Mouse (Mus musculus) thymus, postnatal 10 days (tissue): ENCODE measurements at regions not wholly inside any gene's neighbourhood (a gene's known extent, or its start where the extent isn't known, plus 50 kb on each side); places are given as distances from the start of the nearest gene placed in this dataset.

ENCODE experiments used
- DNase-seq, 2 experiments: peaks; one replicate each; pipeline ENCODE4 v3.0.0; 2021; ENCODE audit warnings: low spot score in 2 of 2

- DNase-seq, result no peak
Observed at GRCm38 (mm10) chr4:31493087-31493511, 470.8 kb upstream of the Map3k7 start.

- no peak for DNase-seq
Observed at GRCm38 (mm10) chr4:31499888-31500287, 464.0 kb upstream of the Map3k7 start.

GRCm38 (mm10) chr4:31500432-31500831, 463.5 kb upstream of the Map3k7 start:
- DNase-seq, result no peak

GRCm38 (mm10) chr4:31525638-31526207, 438.2 kb upstream of the Map3k7 start:
- DNase-seq, result no peak

GRCm38 (mm10) chr4:31536811-31537210, 427.1 kb upstream of the Map3k7 start:
- DNase-seq, result no peak

- DNase-seq, result no peak
Observed at GRCm38 (mm10) chr4:31553780-31554394, 410.0 kb upstream of the Map3k7 start.

DNA sequence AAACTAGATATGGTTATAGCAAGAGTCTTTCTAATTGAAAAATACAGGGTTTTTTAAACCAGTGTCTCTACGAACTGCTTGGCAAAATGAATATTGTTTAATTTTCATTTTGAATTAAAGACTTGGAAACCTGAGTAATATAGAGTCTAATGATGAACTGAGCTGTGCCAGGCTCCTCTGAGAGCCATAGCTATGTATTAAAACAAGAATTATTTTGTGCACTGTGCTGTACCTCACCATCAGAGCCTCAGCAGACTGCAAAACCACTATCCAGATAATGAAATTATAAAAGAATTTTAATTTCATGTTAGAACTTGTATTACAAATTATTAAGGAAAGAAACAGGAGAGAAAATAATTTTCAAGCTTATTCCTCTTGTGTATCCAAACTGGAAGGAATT, 408.8 kb upstream of the Map3k7 start:
- DNase-seq, result no peak

GRCm38 (mm10) chr4:31557261-31557660, 406.6 kb upstream of the Map3k7 start:
- no peak for DNase-seq

DNA sequence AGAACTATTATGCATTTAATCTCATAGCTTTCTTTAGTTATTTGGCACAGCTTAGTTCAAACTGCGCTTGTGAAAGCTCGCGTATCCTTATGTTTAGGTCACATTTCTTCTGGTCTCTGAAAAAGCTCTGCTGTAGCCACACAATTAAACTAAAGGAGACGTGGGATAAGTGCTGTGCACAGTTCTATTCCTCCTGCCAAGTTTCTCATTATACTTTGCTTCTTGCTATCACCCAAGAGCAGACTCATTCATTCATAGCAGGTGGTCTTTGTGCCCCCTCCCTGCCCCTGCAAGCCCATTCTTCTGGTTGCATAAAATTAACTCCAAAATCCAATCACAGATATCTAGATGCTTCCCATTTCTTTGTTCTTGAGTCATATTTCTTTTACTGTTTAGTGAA, 403.6 kb upstream of the Map3k7 start:
- DNase-seq, result no peak

DNA sequence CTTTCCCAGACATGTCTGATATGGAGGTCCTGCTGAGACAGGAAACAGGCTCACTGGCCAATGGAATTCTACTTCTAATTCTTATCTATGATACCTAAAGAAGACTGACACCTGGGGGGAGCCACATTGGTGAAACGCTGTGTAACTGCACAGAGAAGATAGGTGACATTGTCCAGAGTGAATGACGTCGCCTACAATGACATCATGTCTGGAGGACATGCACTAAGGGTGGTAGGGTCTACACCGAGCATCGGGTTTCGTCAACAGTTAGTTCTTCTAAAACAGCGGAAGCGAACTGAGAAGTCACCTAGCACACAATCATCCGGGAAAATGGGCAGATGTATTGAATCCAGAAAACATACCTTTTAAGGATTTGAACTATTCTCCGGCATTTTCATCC, 402.7 kb upstream of the Map3k7 start:
- no peak for DNase-seq

DNA sequence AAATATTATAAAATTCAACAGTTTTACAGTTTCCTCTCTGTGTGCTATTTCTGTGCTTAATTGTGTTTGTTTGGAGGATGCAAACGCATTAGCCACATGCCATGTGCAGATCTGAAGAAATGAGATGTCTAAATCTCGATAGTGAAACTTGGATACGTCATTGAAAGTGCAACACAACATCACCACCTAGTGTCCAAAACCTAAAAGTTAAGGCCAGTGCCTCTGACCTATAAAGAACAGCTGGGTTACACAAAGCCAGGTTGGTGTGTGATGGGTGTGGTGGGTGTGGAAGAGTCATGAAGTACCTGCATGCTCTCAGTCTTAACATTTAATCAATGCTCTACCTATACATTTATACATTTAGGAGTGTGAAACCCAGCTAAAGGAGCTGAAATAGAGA, 402.1 kb upstream of the Map3k7 start:
- DNase-seq, result no peak

DNA sequence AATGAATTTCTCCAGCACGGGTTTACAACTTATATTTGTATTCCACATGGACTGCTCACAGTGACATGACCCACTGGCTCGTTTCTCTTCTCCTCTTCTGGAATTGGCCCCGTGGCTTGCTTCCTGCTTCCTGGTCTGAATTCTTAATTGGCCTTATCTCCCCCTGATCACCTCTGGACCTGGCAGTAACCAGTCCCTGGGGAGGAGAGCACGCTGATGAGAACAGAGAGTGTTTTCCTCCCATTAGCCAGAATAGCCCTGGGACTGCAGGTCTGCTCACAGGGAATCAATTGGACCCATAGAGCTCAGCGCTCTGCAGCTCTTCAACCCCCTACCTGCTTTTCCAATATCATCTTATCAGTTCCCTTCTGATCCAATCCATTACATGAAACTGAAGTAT, 397.7 kb upstream of the Map3k7 start:
- no peak for DNase-seq

GRCm38 (mm10) chr4:31566834-31567233, 397.1 kb upstream of the Map3k7 start:
- no peak for DNase-seq

GRCm38 (mm10) chr4:31569687-31570086, 394.2 kb upstream of the Map3k7 start:
- no peak for DNase-seq

DNA sequence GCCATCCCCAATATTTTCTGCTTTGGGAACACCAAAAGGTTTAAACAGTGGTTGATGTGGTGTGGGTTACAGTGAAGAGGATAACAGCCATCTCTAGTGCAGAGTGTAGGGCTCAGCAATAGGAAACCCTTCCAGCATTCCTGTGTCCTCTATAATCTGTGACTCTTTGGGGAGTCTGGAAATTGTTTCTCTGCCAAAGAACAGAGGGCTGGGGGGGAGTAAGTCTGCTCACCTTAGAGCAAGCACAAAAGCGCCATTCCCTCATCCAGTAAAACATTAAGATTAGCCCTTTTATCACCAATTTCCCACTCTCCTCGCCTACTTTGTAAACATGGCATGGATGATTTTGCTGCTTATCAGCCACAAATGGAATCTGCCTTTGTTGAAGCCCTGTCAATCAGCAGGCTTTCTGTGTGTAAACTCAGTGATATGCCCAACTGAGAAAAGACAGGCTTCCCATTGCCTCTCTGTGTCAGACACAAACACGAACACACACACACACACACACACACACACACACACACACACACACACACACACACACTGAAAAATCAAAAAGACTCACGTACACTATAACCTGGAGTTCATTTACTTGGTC, 386.8 kb upstream of the Map3k7 start:
- no peak for DNase-seq

DNA sequence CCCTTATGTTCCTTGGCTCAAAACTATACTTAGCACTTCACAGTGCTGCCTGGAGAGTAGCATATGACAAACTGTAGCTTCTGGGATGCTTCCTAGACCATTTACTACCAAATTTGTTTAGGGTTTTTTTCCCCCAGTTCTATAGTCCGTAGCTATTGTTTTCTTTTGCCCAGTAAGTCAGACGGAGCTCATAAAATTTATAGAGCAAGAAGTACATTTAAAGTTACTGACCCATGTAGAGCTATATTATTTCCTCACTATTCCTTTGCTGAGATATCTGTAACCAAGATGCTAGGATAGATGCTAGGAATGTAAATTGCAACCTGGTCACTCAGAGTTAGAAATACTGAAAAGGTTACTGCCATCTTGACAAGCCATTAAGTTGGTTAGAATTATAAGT, 380.4 kb upstream of the Map3k7 start:
- no peak for DNase-seq

DNA sequence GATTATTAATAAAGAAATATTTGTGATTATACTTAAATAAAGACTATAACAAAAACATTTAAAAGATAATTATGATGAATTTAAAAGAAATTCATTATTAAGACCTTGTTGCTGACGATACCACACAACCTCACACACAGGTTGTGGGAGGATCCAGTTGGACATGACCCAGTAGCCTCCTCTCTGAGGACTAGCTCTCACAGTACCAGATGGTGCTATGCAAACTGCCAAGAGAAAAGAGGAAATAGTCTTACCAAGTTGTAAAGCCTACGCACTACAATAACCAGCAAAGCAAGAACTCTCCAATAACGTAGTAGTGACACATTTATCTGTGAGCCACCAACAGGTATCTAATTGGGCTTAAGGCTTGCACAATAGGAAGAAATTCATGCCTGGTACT, 379.7 kb upstream of the Map3k7 start:
- no peak for DNase-seq

GRCm38 (mm10) chr4:31594089-31594488, 369.8 kb upstream of the Map3k7 start:
- DNase-seq, result no peak

DNA sequence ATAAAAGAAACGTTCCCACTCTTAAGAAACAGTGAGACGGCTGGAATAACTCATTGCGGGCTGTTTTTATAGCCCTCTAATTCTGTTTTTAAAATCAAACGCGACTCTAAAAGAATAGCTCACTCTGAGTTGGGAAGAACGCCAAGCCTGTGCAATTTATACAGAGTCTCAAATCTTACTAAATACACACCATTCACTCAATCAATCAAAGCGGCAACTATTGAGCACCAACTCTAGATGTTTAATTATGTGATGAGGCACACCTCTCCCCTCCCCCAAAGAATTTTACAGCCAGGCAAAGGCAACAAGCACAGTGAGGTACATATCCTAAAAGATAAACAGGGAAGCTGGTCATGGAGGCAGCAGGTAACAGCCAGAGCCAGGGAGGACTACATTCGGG, 362.4 kb upstream of the Map3k7 start:
- no peak for DNase-seq

DNA sequence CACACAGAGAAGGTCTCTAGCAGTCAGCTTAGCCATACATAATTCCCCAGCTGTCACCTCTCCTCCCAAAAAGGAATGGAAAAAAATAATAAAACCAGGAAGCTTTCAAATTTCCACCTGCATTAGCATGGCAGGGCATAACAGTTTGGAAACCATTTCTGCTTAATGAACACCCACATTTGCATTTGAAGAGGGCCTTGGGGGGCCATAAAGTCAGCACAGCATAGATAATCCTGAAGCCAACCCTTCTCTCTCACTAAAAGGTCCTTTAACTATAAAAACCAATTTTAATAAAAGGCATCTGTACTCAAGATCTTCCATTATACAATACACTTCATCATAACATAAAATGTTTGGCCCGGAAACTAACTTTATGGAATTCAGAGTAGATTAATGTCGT, 360.1 kb upstream of the Map3k7 start:
- DNase-seq, result no peak

DNA sequence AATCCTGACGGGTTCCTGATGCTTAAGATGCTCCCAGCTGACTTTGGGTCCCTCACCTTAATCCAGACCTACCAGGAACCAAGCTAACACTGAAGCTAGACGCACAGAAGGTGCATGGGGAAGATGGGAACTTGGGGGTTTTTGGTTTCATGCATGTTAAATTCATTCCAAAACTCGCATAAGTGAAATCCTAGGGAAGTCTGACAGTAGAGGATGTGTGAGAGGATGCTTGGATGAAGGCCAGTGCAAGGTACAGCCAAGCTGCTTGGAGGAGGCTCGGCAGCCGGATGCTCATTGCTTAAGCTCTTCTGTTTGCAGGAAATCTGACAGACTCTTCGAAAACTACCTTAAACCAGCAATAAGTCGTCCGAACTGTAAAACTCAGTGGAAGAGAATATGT, 355.1 kb upstream of the Map3k7 start:
- DNase-seq, result no peak

- no peak for DNase-seq
Observed at GRCm38 (mm10) chr4:31609559-31609958, 354.3 kb upstream of the Map3k7 start.

DNA sequence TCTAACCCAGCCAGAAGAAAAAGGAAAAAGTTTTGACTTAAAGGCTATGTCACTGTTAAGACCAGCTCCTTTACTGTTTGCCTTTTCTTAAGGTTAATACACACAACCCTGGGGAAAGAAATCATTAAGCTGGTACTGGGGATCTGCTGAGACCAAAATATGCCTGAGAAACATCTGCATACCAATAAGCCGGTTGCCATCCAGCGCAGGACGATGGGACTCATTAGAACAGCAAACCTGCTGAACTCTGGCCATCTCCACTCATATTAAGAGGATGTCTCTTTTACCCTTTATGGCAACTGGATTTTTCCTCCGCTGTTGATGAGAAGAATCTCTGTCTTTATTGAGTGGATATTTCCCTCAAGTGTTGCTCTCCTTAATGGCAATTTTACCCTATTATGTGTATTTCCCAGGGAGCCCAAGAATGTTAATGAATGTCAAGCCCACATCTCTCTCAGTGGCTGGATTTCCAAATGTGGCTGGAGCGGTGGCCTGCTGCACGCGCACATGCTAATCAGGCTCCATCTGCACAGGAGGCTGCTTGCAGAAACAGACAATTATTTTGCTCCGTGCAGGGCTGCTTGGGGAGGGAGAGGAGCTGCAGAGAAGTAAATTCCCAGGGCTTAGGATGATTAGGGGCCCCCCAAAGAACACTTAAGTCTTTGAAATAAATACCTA, 351.6 kb upstream of the Map3k7 start:
- DNase-seq, result no peak
